Mouse (Mus musculus) urinary bladder, postnatal 10 days (tissue): Measurements from ENCODE around the gene Spen.
"Not testable (repeated sequence)": the region's sequence is repeated elsewhere in the genome, so short reads cannot be mapped to it uniquely, and the experiment has no call there.

Experiments
- DNase-seq: peaks from one replicate; pipeline ENCODE4 v3.0.0; 2022; ENCODE audit warnings: low spot score

Gene Spen

DNA sequence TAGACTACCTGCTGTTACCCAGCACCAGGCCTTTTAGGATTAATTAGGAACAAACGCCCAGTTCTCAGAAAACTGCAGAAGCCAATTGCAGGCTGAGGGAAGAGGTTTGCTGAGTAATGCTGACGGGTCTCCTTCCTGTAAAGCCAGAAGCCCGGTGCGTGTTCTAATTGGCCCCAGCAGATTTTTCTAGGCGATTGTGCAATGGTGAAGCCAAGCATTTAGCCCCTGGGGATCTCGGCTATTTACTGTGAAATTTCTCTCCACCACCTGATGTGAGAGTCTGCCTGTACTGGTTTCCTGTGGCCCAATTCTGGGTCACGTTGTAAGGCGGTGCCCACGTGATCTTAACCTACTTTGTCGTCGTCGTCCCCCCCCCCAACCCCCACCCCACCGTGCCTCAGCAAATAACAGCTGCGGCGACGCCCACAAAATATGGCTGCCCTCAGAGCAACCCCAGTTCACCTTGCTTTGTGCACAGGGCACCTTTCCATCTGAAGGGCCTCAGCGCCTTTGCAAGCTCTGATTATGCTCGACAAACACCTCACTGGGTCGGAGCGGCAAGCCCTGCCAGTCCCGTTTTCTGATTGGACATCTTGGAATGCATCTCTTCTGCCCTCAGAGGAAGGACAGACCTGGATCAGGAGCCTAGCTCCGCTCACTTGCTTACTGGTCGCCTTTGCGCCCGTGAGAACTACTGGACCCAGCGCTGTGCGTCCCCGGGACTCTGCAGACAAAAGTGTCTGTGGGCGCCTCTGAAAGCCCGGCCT, 20.9 kb upstream of the Spen start:
- no peak for DNase-seq

DNA sequence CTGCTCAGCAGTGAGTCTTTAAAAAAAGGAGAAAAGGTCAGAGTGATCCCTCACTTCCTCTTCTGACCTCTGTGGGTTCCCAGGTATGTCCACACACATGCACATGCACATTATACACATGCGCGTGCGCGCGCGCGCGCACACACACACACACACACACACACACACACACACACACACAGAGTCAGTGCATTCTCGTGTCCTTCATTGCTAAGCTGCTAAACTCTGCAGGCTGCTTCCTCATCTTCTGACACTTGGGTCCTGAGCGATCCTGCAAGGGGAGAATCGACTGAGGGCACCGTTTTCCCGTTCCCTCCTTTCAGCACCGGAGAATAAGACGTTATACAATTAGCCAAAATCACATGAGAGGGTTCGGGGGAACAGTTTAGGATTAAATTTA, 20.3 kb upstream of the Spen start:
- DNase-seq: no peak

DNA sequence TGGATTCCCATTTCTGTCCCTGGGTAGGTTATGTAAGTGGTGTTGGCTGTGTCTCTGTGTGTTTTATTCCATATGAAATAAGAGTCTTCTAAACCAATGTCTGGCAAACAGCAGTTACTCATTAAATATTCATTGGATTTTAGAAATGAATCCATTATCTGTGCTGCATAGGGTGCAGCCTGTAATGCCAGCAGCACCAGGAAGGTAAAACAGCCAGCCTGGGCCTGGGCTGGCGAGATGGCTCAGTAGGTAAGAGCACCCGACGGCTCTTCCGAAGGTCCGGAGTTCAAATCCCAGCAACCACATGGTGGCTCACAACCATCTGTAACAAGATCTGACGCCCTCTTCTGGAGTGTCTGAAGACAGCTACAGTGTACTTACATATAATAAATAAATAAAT, 17.8 kb upstream of the Spen start:
- not testable (repeated sequence) for DNase-seq

DNA sequence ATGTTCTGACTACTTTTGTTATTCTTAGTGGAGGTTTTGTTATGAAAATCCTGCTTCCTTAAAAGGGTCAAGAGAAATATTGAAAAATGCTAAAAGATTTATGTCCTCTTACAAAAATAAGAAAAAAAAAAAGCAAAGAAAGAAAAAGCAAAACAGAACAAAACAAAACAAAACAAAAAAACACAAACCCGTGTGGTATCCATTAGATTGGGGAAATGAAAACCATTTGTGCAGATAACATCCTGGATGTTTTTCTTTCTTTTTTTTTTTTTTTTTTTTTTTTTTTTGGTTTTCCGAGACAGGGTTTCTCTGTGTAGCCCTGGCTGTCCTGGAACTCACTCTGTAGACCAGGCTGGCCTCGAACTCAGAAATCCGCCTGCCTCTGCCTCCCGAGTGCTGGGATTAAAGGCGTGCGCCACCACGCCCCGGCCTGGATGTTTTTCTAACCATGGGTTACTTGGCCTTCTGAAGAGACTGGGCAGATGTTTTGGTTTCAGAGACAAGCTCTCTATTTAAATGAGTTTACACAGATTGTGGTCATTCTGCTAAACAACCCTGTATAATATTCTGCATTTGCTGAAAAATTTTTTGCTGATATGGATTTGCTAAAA, 16.0 kb upstream of the Spen start:
- not testable (repeated sequence) for DNase-seq

DNA sequence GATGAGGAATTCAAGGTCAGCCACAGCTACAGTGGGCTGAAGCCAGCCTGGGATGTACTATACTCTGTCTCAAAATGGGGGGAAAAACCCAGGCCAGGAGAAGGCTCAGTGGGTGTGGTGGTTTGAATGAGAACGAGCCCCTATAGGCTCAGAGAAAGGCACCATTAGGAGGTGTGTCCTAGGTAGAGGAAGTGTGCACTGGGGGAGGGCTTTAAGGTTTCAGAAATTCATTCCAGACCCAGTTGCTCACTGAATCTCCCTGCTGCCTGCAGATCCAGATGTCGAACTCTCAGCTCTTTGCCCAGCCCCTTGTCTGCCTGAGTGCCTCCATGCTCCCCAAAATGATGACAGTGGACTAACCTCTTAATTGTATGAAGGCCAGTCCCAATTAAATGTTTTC, 14.1 kb upstream of the Spen start:
- DNase-seq: no peak

DNA sequence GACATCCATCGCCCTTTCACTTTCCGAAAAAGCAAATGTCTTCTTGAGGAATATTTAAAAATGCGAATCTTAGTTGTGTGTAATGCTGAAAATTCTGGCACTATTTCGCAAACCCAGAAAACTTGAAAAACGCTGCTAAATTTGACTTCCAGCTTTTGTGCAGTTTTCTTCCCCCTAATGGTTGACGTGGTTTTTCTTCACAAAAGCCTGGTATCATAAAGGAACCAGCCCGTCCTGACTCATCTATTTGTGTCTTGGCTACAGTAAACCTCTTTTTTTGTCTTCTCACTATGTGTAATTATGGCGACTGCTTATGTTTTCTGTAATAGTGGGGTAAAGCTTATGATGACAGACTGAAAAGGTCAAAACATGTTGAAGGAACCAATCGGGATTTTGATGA, 8.9 kb upstream of the Spen start:
- DNase-seq: no peak

DNA sequence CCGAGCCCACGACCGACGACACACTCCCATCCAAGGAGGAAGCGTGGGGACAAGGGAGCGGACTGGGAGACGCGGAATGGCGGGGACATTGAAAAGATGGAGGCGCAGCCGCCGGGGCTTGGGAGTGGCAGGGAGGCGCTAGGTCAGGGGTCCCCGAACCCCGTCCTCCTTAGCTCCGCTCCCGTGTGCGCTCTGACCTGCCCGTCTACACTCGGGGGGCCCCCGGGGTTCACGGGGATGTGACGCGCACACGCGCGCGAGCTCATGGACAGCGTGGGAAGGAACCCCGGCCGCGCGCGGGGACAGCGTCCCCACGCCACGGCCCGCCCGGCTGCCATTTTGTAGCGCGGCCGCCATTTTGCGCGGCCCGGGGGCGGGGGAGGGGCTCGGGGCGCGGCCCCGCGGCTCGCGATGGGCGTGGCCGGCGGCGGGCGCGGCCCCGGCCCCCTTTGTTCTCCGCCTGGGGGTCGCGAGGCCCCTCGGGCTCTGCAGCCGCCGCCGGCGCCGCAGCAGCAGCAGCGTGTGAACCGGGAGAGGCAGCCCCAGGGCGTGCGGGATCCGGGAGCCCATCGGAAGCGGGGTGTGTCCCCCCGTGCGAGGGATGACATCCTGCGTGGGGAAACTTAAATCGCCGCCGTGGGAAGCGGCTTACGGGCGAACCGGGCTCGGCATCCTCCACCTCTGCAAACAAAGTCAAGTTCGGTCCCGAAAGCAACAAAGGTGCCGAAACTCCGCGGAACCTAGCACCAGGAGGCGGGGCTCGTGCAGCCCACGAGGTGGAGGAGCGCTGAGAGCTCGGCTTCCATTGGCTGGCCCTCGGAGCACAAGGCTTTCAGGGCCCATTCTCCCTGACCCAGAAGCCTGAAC, 8.2 kb upstream of the Spen start:
- peak; percentile 37 for DNase-seq

DNA sequence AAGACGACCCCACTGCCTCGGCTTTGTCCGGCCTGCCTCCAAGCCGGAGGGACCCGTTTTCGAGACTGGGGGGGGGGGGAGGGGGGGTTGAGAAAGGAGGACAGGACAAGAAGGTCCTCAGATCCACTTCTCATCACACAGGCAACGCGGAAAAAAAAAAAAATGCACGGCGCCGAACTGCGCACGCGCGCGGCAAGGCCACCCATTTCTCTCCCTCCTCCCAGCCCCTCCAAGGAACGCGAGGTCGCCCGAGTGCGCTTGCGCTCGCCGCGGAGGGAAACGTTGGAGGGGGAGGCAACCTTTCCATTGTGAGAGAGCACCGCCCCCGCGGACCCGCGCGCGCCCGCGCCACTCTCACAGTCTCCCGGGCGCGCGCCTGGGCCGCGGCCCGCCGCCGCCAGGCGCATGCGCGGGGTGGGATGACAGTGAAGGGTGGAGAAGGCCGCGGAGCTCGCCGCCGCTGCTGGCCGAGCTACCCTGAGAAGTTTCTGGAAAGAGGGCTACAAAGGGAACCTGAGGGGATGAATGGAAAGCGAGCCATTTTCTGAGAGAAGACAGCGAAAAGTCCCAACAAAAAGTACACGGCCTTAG, 7.4 kb upstream of the Spen start:
- DNase-seq: peak; percentile 98

DNA sequence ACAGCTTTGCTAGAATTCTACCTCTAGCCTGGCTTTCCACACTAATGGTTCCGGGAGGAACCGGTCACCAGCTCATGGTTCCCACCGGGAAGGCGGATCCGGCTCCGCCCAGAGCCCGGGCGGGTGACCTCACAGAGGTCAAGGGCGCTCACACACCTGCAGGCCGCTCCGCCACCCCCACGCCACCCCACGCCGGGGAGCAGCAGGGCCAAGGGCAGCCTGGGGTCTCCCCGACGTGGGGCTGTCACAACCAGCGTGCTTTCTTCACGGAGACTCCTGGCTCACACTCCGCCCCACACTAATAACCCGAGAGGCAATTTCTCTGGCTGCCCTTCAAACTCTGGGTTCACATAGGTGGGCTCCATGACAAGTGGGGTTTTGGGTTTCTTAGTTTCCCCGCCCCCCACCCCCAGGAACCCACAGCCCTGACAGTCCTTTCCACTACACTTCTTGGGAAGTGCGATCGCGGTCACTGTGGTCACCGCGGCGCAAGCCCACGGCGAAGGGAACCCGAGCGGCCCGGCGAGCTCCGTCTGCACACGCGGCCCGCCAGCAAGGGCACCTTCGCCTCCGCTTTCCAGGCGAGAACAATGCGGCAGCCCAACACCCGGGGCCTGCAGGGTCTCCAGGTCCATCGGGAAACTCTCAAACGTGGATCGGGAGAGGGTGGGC, 6.8 kb upstream of the Spen start:
- no peak for DNase-seq

DNA sequence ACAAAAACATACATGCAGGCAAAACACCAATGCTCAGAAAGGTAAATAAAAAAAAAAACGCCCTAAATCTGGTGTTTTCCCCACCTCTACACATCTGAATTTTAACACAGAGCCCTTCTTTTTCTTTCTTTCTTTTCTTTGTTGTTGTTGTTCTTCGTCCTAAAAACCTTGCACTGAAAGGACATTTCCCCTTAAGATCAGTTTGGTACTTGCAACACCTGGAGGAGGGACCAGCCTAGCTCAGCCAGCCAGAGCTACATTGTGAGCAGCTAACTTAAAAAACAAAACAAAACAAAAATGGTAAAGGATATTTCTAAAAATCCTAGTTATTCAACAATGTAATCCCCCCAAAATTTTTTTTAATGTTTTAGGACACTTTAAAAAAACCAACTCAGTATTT, 6.1 kb upstream of the Spen start:
- no peak for DNase-seq

DNA sequence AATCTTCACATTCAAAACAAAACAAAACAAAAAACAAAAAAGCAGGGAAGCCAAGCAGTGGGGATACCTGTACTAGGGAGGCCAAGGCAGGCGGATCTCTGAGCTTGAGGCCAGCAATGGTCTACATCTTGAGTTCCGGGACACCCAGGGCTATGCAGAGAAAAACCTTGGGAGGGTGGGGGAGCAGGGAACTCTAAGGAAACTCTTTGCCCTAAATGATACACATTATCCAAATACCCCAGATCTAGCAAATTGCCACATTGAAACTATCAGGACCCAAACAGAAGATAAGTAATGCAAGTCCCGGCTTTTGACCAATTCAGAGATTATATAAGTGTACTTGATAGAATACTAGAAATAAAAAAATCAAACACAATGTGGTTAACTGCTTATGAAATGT, 5.2 kb upstream of the Spen start:
- DNase-seq: no peak

DNA sequence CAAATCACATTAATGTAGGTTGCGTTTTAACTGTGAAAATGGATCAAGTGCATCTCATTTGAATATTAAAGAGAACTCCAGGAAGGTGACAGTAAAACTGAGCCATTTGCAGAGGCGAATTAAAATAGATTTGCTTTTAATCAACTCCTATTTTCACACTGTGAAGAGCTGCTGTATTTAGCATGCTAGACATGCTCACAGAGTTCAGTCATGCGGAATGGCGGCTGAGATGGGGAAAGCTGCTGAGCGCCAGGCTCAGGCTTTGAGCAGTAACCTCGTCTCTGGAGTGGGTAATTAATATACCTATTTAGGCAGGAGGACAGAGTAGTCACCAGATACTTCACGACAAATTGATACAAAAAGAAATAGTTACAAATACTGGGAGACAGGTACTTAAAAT, 3.5 kb upstream of the Spen start:
- DNase-seq: no peak

DNA sequence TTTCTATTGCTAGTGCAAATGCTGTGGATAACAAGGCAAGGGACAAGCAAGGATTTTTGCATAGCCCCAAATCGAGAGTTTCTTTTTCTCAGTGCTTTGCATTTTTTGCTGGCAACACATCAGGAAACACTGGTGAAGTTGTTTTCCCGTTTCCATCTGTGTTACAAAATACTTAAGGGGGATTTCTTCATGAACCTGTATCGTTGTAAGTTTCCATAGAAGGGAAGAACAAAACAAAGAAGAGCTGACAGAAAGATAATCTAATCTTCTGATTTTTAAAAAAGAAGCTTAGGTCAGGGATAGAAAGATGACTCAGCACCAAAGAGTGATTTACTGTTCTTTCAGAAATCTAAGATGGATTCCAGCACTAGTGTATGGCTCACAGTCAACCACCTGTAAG, 2.4 kb upstream of the Spen start:
- no peak for DNase-seq

DNA sequence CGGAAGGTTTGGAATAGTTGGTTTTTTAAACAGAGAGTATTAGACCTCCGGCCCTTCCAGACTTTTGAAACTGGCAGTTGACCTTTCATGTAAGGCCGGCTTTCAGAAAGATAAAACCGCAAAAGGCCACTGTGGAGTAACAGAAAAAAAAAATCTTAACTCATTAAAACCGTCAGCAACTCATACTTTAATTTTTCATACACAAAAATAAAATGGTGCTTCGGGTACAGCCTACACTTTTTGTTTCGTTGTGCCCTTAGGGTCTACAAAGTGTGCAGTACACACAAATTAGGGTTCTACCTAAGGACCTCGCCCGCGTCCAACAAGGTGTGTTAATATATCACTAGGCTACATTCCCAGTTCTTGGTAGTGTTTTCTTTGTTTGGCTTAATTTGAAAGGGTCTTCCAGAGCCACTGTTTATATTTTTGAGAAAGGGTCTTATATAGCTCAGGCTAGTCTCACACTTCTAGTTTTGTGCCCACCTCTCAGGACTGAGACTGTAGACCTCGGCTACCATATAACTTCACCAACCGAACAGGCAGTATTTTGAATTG, 893 bp upstream of the Spen start:
- no peak for DNase-seq

DNA sequence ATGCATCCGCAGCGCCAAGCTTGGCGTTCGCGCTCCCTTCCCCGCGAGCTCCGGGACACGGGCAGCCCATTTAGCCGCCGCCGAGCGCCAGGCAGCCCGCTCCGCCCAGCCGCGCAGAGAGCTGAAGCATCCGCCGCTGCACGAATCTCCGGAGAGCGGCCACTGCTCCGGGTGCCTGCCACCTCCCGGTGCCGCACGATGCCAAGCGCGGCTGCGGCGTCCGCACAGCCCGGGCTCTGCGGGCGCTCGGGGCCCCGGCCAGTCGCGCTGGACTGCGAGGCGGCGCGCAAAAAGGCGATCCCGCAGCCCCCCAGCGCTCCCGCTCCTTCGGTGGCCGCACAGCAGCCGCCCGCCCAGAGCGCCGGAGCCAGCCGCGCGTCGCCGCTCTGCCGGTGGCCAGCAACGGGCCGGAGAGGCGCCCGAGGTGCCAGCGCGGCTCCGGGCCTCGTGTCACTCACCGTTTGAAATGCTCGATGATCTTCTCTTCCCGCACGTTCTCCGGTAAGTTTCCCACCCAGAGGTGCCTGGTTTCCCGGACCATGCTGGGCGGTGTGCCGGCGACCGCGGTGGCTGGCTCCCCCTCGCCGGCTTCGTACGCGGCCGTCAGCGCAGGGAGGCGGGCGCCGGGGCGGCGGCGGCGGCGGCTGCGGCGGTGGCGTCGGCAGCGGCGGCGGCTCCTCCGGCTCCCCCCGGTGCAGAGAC, 540 bp downstream of the Spen start:
- no peak for DNase-seq

DNA sequence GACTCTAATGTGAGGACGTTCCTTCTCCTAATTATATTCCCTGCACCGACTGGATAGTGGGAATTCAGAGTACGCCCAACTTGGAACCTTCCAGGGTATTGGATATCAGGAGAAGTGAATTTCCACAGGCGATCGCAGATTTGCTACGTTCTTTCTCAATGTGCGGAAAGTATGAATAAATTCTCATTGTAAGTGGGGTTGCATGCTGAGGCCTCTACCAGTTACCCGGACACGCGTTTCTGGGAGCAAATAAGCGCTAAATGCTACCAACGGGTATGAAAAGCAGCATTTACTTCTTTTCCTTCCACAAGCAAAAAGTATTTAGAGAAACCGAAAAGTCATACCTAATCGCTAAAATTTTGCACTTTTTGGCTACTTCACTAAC, 1.2 kb downstream of the Spen start:
- no peak for DNase-seq

DNA sequence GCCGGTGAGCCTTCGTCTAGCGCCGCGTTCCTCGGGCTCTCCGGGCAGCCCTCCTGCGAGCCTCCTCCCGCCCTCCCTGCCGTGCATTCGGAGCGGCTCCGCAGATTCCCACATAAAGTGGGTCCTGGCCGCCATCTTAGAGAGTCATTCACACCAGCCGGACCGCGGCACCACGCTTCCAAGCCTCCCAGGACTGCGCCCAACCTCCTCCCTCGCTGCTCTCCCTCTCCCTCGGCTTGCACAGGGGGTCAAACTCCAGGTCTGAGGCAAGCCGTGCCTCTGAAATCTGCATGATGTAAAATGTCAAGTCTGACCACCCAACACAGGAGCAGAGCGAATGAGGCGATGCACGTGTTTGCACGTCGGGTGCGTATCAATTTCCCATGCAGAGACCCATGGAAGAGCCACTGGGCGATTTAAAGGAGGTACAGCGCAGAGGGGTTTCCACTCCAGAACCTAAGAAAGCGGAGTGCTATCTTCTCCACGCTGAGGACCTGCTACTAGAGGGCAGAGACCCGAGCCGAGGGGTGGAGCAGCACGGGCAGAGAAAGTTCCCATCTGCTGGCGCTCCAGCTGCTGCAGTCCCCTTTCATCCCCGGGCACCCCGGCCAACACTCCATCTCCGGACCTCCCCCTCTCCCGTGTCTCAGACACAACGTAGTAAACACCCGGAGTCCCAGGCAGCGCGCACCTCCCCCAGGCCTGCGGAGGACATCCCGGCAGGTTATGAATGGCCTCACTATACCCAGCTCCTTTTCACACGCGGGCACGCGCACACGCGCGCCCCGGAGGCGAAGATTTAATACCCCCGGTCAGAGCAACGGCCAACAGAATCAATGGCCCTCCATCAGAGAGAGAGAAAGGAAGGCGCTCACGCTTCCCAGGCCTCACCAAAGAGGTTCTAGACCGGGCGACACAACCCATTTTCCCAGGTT, 1.8 kb downstream of the Spen start:
- DNase-seq: no peak

DNA sequence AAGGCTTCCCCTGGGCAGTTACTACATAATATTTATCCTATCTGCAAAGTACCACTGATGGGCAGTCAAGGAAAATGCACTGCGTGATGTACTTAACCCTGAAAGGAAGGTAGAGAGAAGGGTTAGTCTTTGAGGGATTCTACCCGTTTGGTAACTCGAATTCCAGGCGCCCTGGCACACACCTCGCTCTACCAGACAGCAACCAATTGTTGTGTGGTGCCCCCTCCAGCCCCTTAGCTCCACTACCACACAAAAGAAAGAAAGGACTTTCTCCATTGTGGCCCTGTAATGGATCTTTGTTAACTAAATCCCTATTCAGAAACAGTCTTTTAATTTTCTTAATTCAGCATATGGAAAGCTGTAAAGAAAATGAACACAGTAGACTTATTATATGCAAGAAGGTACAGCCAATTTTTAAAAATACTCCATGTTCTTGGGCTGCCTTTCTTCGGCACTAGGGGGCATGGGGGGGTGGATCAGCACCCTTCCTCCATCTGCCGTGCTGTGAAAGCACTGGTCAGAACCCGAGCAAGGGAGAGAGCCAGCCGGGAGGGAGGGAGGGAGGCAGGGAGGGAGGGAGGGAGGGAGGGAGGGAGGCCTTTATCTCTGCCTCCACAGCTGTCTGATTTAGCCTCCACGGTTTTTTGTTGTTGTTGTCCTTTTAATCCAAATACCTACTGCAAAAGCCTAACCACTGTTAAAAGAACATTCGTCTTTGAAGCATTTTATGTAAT, 3.3 kb downstream of the Spen start:
- DNase-seq: no peak

DNA sequence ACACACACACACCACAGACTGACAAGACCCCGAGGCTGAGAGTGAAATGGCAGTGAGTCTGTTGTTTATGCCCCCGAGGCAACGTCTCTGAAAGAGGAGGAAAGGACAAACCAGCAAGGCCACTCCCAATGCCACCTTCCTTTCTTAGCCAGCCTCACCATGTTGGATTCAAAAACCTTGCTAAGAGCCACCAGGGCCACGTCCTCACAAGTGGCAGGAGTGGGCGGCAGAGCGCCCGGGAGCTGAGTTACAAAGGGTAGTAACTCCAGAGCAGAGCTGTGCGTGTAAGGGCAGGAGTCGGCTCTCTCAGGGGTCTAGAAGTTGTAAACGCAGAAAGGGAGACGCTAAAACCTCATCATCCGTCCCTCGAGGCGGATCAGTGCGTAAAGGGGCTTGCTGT, 7.4 kb downstream of the Spen start:
- DNase-seq: no peak
